In the genomic region with DNA sequence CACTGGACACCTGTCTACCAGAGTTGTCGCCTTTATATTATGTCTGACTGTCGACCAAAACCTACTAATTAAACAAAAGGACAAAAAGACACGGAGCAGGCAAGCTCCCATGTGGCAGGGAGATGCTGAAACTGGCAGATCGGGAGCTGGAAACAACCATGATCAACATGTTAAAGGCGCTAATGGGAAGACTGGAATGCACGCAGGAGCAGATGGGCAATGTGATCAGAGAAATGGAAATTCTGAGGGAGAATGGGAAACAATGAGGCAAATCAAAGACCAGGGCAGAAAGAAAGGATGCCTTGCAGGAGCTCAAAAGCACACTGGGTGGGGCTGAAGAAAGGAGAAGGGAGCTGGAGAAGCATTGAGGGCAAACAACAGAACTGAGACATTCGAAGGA, we compare ENCODE assay signal across 18 mouse cellular contexts. TPM values are rescaled to one million over a fixed set of nuclear protein-coding genes. Genes with fewer than 3 reads are reported as not detected.
DNase-seq lines count a peak whose midpoint lies in the region; ATAC-seq lines count a peak whose summit lies in the region.
"Had no signal": no experiment of that assay in that cellular context is flagged by ENCODE, and none has a peak within 500 bp of the region (broad histone marks: within the 10 kb centered on the region; RNA-seq: fewer than 3 reads in every experiment).

No protein-coding gene starts in this region.

- H3K27me3 ChIP-seq in midbrain, embryonic 10.5 days (ENCODE audit: low read depth, poor library complexity, severe bottlenecking): no peaks in the 10 kb centered on the region
- H3K27me3 ChIP-seq in midbrain, embryonic 11.5 days (ENCODE audit: control insufficient read depth, insufficient read depth, low read length): no peaks in the 10 kb centered on the region
- no peaks in the 10 kb centered on the region for H3K27me3 ChIP-seq in forebrain, embryonic 16.5 days (replicated peaks; ENCODE audit: control insufficient read depth, insufficient read depth, low read length)
- no peaks in the 10 kb centered on the region for H3K27me3 ChIP-seq in neural tube, embryonic 15.5 days (replicated peaks)
- H3K27me3 ChIP-seq: embryonic facial prominence, embryonic 15.5 days had no signal

- H3K9me3 ChIP-seq in midbrain, embryonic 10.5 days (replicated peaks): no peaks in the 10 kb centered on the region
- H3K9me3 ChIP-seq in midbrain, embryonic 11.5 days (ENCODE audit: control insufficient read depth, low read length): no peaks in the 10 kb centered on the region
- H3K9me3 ChIP-seq in forebrain, embryonic 16.5 days (ENCODE audit: control insufficient read depth, low read length): no peaks in the 10 kb centered on the region
- no peaks in the 10 kb centered on the region for H3K9me3 ChIP-seq in neural tube, embryonic 15.5 days (replicated peaks)
- H3K9me3 ChIP-seq: embryonic facial prominence, embryonic 15.5 days; heart, embryonic 12.5 days had no signal

- no peak overlapping the region for H3K4me2 ChIP-seq in midbrain, embryonic 11.5 days
- 0 out of 2 replicates have a peak overlapping the region, but pooled peaks have one; percentile 9 for H3K4me2 ChIP-seq in forebrain, embryonic 16.5 days (ENCODE audit: low read length)
- H3K4me2 ChIP-seq in neural tube, embryonic 15.5 days: no peak overlapping the region
- H3K4me2 ChIP-seq: embryonic facial prominence, embryonic 15.5 days; heart, embryonic 12.5 days had no signal

- no peak overlapping the region for H3K9ac ChIP-seq in midbrain, embryonic 11.5 days (ENCODE audit: low read length)
- H3K9ac ChIP-seq in forebrain, embryonic 16.5 days (replicated peaks; ENCODE audit: low read depth, low read length): no peak overlapping the region
- H3K9ac ChIP-seq in neural tube, embryonic 15.5 days (replicated peaks): no peak overlapping the region
- H3K9ac ChIP-seq: embryonic facial prominence, embryonic 15.5 days; heart, embryonic 12.5 days; liver, embryonic 14.5 days had no signal

- 0 out of 2 replicates have a peak overlapping the region, but pooled peaks have one; percentile 6 for H3K27ac ChIP-seq in midbrain, embryonic 10.5 days (replicated peaks)
- H3K27ac ChIP-seq in midbrain, embryonic 11.5 days (ENCODE audit: low read depth, low read length): no peak overlapping the region
- H3K27ac ChIP-seq in forebrain, embryonic 16.5 days (ENCODE audit: low read length): peak overlapping the region; percentile 85
- H3K27ac ChIP-seq in neural tube, embryonic 15.5 days (replicated peaks): peak overlapping the region; percentile 14; the same call in 1 of the 2 replicates
- H3K27ac ChIP-seq: embryonic facial prominence, embryonic 15.5 days; liver, embryonic 14.5 days had no signal

- no peak for DNase-seq in midbrain, embryonic 10.5 days (ENCODE audit: low spot score)
- no peak for DNase-seq in midbrain, embryonic 11.5 days (ENCODE audit: low spot score, missing footprints)
- peak; percentile 94 for DNase-seq in ZHBTc4 (ENCODE audit: low read depth, low spot score)
- DNase-seq in kidney, adult 18-20 months: no peak
- DNase-seq in kidney, postnatal 14 days: no peak
- DNase-seq: heart, postnatal 36 days; kidney, adult 2 months; kidney, postnatal 36 days; lung, postnatal 10 days; right cerebral cortex, adult 18-20 months; thymus, postnatal 25 days had no signal

- no peaks in the 10 kb centered on the region for H3K36me3 ChIP-seq in midbrain, embryonic 10.5 days
- H3K36me3 ChIP-seq in midbrain, embryonic 11.5 days (ENCODE audit: control insufficient read depth, insufficient read depth, low read length): no peaks in the 10 kb centered on the region
- no peaks in the 10 kb centered on the region for H3K36me3 ChIP-seq in forebrain, embryonic 16.5 days (ENCODE audit: control insufficient read depth, insufficient read depth)
- H3K36me3 ChIP-seq in neural tube, embryonic 15.5 days: no peaks in the 10 kb centered on the region
- H3K36me3 ChIP-seq: embryonic facial prominence, embryonic 15.5 days; heart, embryonic 12.5 days had no signal

- WGBS in midbrain, embryonic 10.5 days: 62% methylated on average over 7 of the region's 7 CpGs
- 56% methylated on average over 7 of the region's 7 CpGs for WGBS in midbrain, embryonic 11.5 days
- WGBS in forebrain, embryonic 16.5 days: 21% methylated on average over 7 of the region's 7 CpGs
- 37% methylated on average over 7 of the region's 7 CpGs for WGBS in neural tube, embryonic 15.5 days

- no peak overlapping the region for H3K4me3 ChIP-seq in midbrain, embryonic 10.5 days
- H3K4me3 ChIP-seq in midbrain, embryonic 11.5 days (ENCODE audit: low read depth, low read length): no peak overlapping the region
- no peak overlapping the region for H3K4me3 ChIP-seq in forebrain, embryonic 16.5 days (replicated peaks; ENCODE audit: low read length)
- no peak overlapping the region for H3K4me3 ChIP-seq in neural tube, embryonic 15.5 days (replicated peaks)
- H3K4me3 ChIP-seq: embryonic facial prominence, embryonic 15.5 days; heart, embryonic 12.5 days; megakaryocyte, embryonic 14.5 days had no signal

- peaks cover 14% of the 10 kb centered on the region for H3K4me1 ChIP-seq in midbrain, embryonic 10.5 days
- H3K4me1 ChIP-seq in midbrain, embryonic 11.5 days (ENCODE audit: control insufficient read depth, insufficient read depth, low read length): no peaks in the 10 kb centered on the region; the same call in 1 of the 2 replicates
- H3K4me1 ChIP-seq in forebrain, embryonic 16.5 days (replicated peaks; ENCODE audit: control insufficient read depth, insufficient read depth, low read length): peaks cover 16% of the 10 kb centered on the region
- H3K4me1 ChIP-seq in neural tube, embryonic 15.5 days: peaks cover 12% of the 10 kb centered on the region; the same call in 1 of the 2 replicates
- H3K4me1 ChIP-seq: embryonic facial prominence, embryonic 15.5 days; heart, embryonic 12.5 days; megakaryocyte, embryonic 14.5 days had no signal

- no peak for ATAC-seq in midbrain, embryonic 11.5 days (ENCODE audit: low FRiP score)
- ATAC-seq in forebrain, embryonic 16.5 days: peak; percentile 69
- no peak for ATAC-seq in neural tube, embryonic 15.5 days (ENCODE audit: low FRiP score)
- ATAC-seq: CD4-positive, CD25-positive, alpha-beta regulatory T cell, adult 4 months had no signal

RNA-seq across cellular contexts. Expression of gene Camk2b, which starts 27.2 kb away (rescaled TPM):
- 0.81 and 2.1 TPM in 2 replicates for polyA plus RNA-seq in midbrain, embryonic 10.5 days (2016; fragmentation: Nextera tagmentation; extraction: Ambion mirVana)
- 2.4 and 2.5 TPM in 2 replicates for polyA plus RNA-seq in midbrain, embryonic 11.5 days (2014; fragmentation: Nextera tagmentation; extraction: Ambion mirVana)
- 163 and 171 TPM in 2 replicates for polyA plus RNA-seq in forebrain, embryonic 16.5 days (2015; fragmentation: Nextera tagmentation; extraction: Ambion mirVana)
- polyA plus RNA-seq in neural tube, embryonic 15.5 days (2015; fragmentation: Nextera tagmentation; extraction: Ambion mirVana): 113 and 140 TPM in 2 replicates

Comparison
In these comparisons a context has a peak if more than half of its experiments do, and no peak if none do; other contexts are left out.
1. RNA of gene Camk2b, which starts 27.2 kb away (polyA plus RNA-seq): 163 to 171 TPM in forebrain, embryonic 16.5 days and 113 to 140 TPM in neural tube, embryonic 15.5 days; 2.4 to 2.5 TPM in midbrain, embryonic 11.5 days and 0.81 to 2.1 TPM in midbrain, embryonic 10.5 days; every median in the first group is over 10 times any median in the second.